Mouse (Mus musculus) cerebellum, adult 2 months (tissue): Measurements from ENCODE around the gene B4galnt2. TPM values are rescaled to one million over a fixed set of nuclear protein-coding genes. Genes with fewer than 3 reads are reported as not detected.
A peak's percentile ranks its signal among the peaks of the same experiment; 100 is the strongest.

Experiments used
- DNase-seq, 2 experiments: peaks; one replicate each; pipeline ENCODE4 v3.0.0; 2021
- H3K27ac ChIP-seq: fragments of 200-500 bp; 2 replicates; pipeline ENCODE4 v1.5.1; 2012; ENCODE audit warnings: low read length, control low read depth, inconsistent platforms; ENCODE audit not compliant: insufficient read depth
- H3K27me3 ChIP-seq: fragments of 200-500 bp; 2 replicates; pipeline ENCODE4 v1.6.1; 2012; ENCODE audit warnings: inconsistent platforms, mild to moderate bottlenecking, low read length, moderate library complexity; ENCODE audit not compliant: control insufficient read depth, insufficient read depth
- H3K4me1 ChIP-seq: fragments of 200-500 bp; 2 replicates; pipeline ENCODE4 v1.6.1; 2011; ENCODE audit warnings: low read length; ENCODE audit not compliant: control insufficient read depth, insufficient read depth
- H3K4me3 ChIP-seq: fragments of 200-500 bp; replicated peaks from 2 replicates; pipeline ENCODE3; 2011; ENCODE audit warnings: mild to moderate bottlenecking, low read depth, low read length, control low read depth; ENCODE audit not compliant: insufficient read depth
- CTCF ChIP-seq: fragments of 200-500 bp; IDR thresholded peaks from 2 replicates; pipeline ENCODE4 v1.5.1; 2011; ENCODE audit warnings: low read depth, mild to moderate bottlenecking, control low read depth, low read length, moderate library complexity, borderline replicate concordance; ENCODE audit not compliant: insufficient read depth
- POLR2A ChIP-seq: fragments of 200-500 bp; IDR thresholded peaks from 2 replicates; pipeline ENCODE4 v1.6.1; 2011; ENCODE audit warnings: low read length, control low read depth, borderline replicate concordance; ENCODE audit not compliant: insufficient read depth
- WGBS: fragments of 180-500 bp; shearing (Covaris S2); methylation state at CpG from one replicate; pipeline ENCODE4 v1.1.7; 2018; 5-methylcytosine and 5-hydroxymethylcytosine counted together
- polyA plus RNA-seq: library from polyadenylated mRNA; depleted of rRNA; stranded (reverse); fragments of >200 nt; gene quantifications from 2 replicates; pipeline ENCODE4 v1.2.3, GENCODE M21; 2012; rRNA removed

Gene B4galnt2
- polyA plus RNA-seq, result not detected in 2 replicates

DNA sequence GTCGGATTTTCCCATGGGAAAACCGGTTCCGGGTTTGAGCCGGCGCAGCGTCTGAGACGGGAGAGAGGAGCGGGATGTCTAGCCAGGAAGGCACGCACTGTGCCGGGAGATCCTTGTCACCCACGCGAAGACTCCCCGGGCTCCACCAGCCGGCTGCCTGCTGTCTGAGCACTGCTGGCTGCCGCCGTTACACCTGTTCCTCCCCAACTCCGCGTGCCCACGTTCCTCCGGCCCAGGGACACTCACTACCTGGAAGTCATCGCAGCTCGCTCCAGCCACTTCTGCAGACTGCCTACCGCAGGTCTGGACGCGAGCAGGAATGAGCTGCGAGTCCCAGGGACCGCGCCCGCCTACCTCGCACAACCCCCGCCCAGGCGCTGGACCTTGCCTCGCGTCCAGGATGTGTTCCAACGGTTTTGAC, at the start of gene B4galnt2:
B4galnt2 (minus strand) TSS at position 321 of the 421 bp plus-strand sequence.
- TF ChIP-seq POLR2A, result no peak
- no peak for TF ChIP-seq CTCF
- H3K4me3 ChIP-seq, result no peak within 1 kb of the TSS
- peaks cover 2% of the 10 kb centered on the region; the same call in 1 of the 2 replicates for H3K27me3 ChIP-seq
- H3K27ac ChIP-seq, result no peak within 1 kb of the TSS
- no peak for DNase-seq
- no peaks in the 10 kb centered on the region; the same call in 1 of the 2 replicates for H3K4me1 ChIP-seq
- WGBS, result under 1% methylated on average over 35 of the region's 35 CpGs

DNA sequence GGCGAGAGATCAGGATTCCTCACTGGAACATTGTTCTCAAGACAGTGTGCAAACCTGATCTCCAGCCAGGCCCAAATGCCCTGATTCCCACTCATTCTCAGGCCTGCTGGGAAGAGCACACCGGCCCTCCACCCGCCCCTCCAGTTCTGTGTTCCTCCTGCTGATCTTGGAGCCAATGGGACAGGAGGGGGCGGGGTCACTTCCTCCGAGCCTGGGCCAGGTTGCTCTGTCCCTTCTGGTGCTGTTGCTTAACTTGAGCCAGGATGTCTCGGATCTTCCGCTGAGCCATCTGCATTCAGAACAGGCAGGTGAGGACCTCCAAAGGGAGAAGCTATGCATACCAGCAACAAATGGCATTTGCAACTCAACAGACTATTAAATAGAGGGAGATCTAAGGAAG, 48.6 kb upstream of the B4galnt2 start:
- Histone ChIP-seq H3K27ac (no peak overlapping the region), H3K4me3 (no peak overlapping the region), H3K27me3 (no peaks in the 10 kb centered on the region), H3K4me1 (peaks cover 6% of the 10 kb centered on the region; the same call in 1 of the 2 replicates)
- 9% methylated on average over 7 of the region's 7 CpGs for WGBS
- no peak for TF ChIP-seq CTCF
- no peak for TF ChIP-seq POLR2A
- DNase-seq, result peak; percentile 31 to 52

GRCm38 (mm10) chr11:95959152-95959551, 44.5 kb upstream of the B4galnt2 start:
- TF ChIP-seq POLR2A, result no peak
- no peak for TF ChIP-seq CTCF
- WGBS, result 64% methylated on average over 6 of the region's 6 CpGs

GRCm38 (mm10) chr11:95958251-95958650, 43.6 kb upstream of the B4galnt2 start:
- H3K4me1 ChIP-seq, result peaks cover 2% of the 10 kb centered on the region; the same call in 1 of the 2 replicates
- H3K27me3 ChIP-seq, result no peaks in the 10 kb centered on the region
- no peak for TF ChIP-seq POLR2A
- no peak for TF ChIP-seq CTCF
- WGBS, result 57% methylated on average over 9 of the region's 9 CpGs
- no peak for DNase-seq
- no peak overlapping the region for H3K27ac ChIP-seq
- no peak overlapping the region for H3K4me3 ChIP-seq

More at GRCm38 (mm10) chr11:95959152-95959551, 44.5 kb upstream of the B4galnt2 start:
- no peak for DNase-seq
- no peak overlapping the region for H3K4me3 ChIP-seq
- peaks cover 6% of the 10 kb centered on the region; the same call in 1 of the 2 replicates for H3K4me1 ChIP-seq
- H3K27ac ChIP-seq, result no peak overlapping the region
- no peaks in the 10 kb centered on the region for H3K27me3 ChIP-seq

- DNase-seq, result no peak
- TF ChIP-seq POLR2A, result no peak
- Histone ChIP-seq H3K27ac (no peak overlapping the region), H3K4me3 (no peak overlapping the region), H3K4me1 (no peaks in the 10 kb centered on the region), H3K27me3 (no peaks in the 10 kb centered on the region)
- 60% methylated on average over 7 of the region's 7 CpGs for WGBS
Observed at GRCm38 (mm10) chr11:95957407-95957806, 42.7 kb upstream of the B4galnt2 start.

DNA sequence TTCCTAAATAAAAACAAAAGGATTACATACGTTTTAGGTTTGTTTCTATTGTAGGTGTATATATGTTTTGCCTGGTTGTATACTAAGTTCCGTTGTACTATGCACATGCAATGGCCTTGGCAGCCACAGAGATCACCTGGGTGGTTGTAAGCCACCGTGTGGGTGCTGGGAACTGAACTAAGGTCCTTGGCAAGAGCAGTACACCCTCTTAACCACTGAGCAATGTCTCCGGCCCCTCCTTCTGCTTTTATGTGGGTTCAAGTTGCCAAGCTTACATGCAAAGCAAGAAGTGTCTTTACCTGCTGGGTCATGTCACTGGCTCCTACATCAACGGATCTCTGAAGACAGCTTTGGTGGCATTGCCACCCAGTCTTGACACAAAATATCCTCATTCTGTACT, 38.6 kb upstream of the B4galnt2 start:
- WGBS, result 86% methylated on average over 5 of the region's 5 CpGs
- no peak overlapping the region for H3K4me3 ChIP-seq
- no peak overlapping the region for H3K27ac ChIP-seq
- no peaks in the 10 kb centered on the region for H3K27me3 ChIP-seq
- TF ChIP-seq CTCF, result no peak
- TF ChIP-seq POLR2A, result no peak
- no peak for DNase-seq
- no peaks in the 10 kb centered on the region for H3K4me1 ChIP-seq

GRCm38 (mm10) chr11:95945838-95946472, 31.3 kb upstream of the B4galnt2 start:
- H3K27ac ChIP-seq, result no peak overlapping the region
- H3K27me3 ChIP-seq, result no peaks in the 10 kb centered on the region
- TF ChIP-seq POLR2A (no peak), CTCF (no peak)
- H3K4me1 ChIP-seq, result no peaks in the 10 kb centered on the region
- H3K4me3 ChIP-seq, result no peak overlapping the region
- WGBS, result 59% methylated on average over 13 of the region's 13 CpGs
- no peak for DNase-seq

DNA sequence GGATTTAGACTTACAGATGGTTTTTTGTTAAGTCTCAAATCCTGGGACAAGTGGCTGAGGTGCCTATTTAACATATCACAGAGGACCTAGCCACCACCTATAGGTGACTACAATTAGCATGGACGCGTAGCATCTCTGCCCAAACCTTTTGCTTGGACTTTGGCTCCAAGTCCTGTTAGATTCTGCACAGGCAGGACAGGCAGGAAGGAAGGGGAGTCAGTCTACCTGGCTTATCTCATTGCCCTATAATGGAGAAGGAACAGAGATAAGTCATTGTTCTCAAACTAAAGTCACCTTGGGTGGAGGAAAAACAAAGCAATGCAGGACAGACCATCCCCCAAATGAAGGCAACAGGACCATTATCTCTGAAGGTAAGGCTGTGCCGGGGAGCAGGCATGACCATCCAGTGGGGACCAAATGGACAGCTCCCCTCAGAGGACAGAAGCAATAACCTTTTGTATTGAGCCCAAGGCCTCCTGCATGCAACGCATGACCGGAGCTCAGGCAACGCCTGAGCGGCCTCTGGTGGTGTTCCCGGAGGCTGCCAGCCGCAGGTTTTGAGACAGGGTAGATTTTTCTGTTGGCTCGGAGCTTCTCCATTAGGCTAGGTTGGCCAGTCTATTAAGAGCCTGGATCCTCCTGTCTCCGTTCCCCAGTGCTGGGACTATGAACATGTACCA, 25.3 kb upstream of the B4galnt2 start:
- no peak for DNase-seq
- Histone ChIP-seq H3K4me1 (no peaks in the 10 kb centered on the region), H3K27ac (no peak overlapping the region), H3K4me3 (no peak overlapping the region), H3K27me3 (no peaks in the 10 kb centered on the region; the same call in 1 of the 2 replicates)
- WGBS, result 32% methylated on average over 11 of the region's 11 CpGs
- TF ChIP-seq POLR2A (no peak), CTCF (no peak)
